Mouse (Mus musculus) kidney, postnatal 25 days (tissue): ENCODE data around the gene Fus.
"Not testable (repeated sequence)": the region's sequence is repeated elsewhere in the genome, so short reads cannot be mapped to it uniquely, and the experiment has no call there.

Experiments used
- DNase-seq, 2 experiments: peaks; one replicate each; pipeline ENCODE4 v3.0.0; 2021; ENCODE audit warnings: mixed read lengths in 2 of 2

The Fus gene

DNA sequence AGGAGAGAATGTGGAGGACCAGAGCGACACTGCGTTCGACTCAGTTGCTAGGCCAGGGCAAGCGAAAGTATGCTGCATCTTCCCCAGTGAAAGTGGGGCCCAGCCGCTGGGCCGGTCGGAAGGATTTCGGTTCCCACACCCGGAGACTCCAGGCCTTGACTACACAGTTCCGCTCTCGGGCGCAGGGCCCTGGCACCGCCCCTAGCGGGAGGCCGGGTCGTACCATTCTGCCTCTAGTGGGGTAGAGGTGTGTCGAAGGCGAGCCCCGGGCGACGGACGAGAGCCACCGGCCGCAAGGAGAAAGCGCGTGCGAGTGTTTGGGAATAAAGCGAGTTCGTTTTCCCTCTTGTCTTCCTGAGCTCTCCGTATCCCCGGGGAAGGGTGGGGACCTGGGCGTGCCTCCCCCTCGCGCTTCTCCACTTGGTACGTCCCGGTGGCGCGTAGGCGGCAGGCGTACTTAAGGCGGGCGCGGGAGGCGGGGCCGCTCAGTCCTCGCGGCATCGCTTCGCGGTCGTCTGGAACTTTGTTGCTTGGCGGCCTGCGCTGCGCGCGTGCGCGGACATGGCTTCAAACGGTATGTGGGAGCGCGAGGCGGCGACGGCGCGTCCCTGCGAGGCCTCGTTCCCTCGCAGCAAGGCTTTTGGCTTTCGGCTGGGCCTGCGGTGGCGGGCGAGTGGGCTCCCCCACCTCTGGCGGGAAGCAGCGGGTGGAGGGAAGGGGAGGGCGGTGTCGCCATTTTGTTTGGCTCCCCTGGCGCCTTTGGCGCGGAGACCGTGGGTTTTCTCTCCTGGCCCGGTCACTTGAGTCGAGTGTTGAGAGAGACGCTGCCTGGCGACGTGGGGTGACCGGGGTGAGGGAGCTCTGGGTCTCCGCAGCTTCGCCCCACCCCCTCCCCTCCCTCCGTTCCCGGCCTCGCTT, at the start of gene Fus:
Gene Fus, plus strand, starts transcription at position 454 of the 918 bp plus-strand sequence.
- DNase-seq, result peak; percentile 93 to 96

DNA sequence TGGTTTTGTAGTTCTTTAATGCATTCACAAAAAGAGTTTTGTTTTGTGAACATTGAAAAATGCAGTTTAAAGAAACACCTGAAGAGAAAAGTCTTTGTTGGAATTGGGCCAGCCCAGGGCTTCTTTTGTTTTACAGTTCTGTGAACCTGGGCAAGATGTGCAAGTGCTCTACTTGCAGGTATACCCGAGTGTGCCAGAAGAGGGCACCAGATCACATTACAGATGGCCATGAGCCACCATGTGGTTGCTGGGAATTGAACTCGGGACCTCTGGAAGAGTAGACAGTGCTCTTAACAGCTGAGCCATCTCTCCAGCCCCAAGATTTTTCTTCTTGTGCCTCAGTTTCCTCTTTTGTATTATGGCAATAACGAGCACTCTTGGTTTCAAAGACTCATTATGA, 49.1 kb upstream of the Fus start:
- DNase-seq, result peak; percentile 78 to 86

DNA sequence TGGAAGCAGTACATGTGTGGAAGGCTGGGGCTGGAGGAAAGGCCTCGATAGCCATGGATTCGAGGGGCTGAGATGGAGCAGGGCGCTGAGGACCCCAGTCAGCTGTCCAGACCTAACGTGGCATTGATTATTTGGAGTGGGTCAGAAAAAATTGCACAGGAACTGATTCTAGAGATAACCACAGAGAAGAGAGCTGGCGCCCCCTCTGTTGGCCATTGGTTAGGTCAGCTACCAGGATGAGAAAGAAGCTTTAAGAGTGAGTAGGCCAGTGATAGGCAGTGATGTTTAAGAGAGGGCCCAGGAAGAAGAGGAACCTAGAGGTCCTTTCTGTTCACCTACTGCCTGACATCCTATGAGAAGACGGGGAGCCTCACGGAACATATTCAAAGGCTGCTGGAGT, 48.0 kb upstream of the Fus start:
- peak; percentile 56 to 64 for DNase-seq

DNA sequence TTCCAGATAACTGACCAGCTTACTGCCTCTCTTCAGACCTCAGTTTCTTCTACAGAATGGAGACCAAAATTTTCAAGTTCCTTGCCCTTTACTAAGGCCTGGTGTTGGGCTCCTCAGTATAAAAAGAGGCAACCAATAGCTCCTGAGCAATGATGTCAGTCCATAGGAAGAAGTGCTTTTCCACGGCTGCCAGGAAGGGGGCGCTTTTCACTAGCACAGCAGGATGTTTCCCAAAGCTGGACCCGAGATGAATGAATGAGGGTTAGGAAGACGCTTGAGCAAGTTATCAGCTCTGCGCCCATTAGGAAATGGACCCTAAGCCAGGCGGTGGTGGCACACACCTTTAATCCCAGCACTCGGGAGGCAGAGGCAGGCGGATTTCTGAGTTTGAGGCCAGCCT, 45.7 kb upstream of the Fus start:
- DNase-seq, result peak; percentile 66 to 73

DNA sequence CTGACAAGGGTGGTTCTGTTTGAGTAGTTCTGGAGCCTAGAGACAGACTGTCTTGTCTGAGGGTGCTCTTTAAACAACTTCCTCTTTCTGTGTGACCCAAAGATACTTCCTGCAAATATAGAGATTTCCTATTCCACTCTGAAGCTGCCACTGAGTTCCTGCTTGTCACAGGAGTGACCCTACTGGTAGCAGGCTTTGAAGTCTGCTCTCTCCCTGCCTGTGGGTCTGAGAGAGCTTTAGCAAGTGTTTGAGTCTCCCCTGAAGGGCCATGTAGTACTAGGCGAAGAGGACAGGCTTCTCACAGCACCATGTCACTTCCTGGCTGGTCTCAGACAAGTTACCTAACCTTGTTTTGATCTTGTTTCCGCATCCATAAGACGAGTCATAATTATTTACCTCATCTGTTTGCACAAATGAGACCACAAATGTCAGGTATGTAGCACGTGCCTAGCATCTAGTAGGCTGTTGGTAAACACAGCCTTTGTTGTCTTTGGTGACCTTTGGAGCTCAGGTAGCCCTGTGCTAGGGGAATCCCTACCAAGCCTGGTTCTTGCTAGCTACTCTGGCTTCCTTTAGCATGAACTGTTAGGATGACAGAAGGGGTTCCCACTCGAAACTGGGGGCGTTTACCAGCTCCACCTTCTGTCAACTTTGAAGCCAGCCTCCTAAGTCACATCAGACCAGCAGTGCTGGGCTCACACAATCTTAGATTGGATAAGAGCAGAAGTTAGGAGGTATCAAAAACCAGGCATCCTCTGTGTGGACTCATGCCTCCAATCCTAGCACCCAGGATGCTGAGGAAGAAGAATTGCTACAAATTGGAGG, 44.6 kb upstream of the Fus start:
- DNase-seq, result no peak

DNA sequence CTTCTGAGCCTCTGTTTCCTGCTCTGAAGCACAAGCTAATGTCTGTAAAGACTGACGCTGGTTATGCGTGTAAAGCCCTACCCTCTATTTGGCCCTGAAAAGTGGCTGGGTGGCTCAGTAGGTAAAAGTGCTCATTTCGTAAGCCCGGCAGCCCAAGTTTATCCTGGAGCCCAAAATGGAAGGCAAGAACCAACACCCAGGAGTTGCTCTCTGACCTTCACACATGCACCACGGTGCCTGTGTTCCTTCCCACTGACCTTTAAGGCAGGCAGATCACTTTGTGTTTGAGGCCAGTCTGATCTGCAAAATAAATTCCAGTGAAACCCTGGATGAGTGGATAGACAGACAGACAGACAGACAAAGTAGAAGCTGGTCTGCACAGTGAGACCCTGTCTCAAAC, 43.5 kb upstream of the Fus start:
- DNase-seq, result peak; percentile 14 to 57

DNA sequence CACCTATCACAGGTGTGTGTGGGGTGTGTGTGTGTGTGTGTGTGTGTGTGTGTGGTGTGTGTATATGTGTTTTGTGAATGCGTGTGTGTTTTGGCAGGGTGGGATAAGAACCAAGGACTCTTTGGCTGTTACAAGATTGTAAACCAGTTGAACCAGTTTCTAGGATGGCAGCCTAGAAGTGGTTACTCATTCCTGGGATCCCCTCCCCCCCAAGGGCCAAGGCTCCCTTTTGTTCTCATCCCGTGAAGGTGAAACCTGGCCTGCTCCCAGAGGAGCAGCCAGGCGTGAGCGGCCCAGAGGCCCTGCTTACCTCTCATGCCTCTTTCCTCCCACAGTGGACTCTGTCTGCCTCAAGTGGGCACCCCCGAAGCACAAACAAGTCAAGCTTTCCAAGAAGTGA, 42.0 kb upstream of the Fus start:
- peak; percentile 92 to 96 for DNase-seq

DNA sequence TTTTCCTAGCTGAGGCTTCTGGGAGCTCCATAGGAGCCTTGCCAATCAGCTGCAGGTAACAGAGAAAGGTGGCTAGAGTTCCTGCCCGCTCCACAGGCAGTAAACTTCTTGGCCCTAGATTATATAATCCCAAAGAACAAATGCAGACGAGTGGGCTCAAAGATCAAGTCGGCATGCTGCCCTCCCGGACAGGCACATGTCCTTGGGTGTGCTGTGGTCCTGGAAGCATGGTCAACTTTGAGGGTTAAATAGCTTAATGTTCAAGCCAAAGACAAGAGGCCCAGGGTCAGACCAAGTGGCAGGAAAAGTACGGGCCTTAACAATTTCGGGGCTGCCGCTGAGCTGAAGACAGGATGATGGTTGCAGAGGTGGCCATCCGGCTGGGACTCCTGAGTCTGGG, 41.2 kb upstream of the Fus start:
- peak; percentile 77 to 92 for DNase-seq

DNA sequence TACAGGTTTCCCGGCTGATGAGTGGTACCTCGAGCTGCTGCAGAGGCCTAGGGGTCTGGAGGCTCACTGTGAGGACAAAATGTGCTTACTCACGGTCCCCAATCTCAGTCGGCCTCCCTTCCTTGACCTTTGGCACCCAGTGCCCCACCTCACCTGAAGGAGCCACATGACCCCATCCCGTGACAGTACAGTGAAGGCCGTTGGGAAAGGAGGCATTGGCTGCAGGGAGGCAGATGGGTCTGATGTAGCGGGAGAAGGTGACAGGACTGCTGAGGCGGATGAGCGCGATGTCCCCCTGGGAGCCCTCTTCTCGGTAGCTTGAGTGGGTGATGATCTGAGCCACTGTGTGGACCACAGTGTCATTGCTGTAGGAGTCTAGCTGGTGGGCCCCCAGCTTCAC, 40.4 kb upstream of the Fus start:
- peak; percentile 84 to 93 for DNase-seq

DNA sequence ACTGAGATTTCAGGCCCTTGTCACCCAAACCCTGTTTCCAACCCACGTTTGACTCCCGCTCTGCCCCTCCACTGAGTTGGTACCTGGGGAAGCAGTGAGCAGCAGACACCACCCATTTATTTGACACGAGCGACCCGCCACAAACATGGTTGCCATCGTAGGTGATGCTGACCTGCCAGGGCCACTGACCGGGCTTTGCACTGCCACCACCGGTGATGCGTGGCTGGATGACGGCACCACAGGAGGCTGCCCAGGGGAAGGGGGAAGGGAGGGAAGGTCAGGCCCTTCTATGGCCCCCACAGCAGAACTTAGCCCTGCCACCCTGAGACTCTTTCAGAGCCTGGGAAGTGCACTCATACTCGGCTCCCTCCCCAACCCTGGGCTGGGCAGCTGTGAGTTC, 39.5 kb upstream of the Fus start:
- DNase-seq, result peak; percentile 44 to 75

DNA sequence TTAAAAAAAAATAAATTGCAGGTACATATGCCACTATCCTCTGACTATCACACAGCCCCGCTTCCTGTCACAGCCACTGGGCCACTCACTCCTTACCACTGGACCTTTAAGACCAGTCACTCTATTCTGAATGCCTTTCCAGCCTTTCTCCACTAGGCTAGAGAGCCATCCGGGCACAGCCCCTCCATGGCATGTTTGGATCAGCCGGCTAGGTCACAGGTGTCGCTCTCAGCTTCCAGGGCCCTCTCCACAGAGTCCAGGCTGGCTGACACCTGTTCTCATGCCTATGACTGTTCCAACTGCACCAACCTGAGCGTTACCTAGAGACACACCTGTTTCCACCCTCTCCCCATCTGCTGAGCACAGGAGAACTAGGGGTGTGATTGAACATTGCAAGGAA, 38.7 kb upstream of the Fus start:
- DNase-seq, result peak; percentile 52 to 81

DNA sequence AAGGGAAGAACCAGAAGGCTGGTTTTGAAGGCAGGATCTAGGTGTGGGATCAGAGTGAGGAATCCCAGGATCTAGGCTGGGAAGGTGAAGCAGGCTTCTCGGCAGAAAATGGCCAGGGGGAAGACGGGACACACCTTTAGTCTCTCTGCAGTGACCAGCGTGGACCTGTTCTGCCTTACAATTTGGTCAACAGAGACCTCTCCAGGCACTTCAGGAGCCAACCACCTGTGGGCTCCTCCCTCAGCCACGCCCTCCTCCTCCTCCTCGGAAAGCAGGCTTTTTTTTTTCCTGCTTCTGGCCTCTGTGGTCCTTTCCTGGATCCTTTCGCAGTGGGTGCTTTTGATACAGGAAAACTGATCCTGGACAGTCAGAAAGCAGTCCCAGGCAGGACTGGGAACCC, 37.3 kb upstream of the Fus start, which contains the start of gene Prss8:
Gene Prss8, minus strand, starts transcription at position 182 of the 400 bp plus-strand sequence.
- DNase-seq, result peak; percentile 94 to 96

DNA sequence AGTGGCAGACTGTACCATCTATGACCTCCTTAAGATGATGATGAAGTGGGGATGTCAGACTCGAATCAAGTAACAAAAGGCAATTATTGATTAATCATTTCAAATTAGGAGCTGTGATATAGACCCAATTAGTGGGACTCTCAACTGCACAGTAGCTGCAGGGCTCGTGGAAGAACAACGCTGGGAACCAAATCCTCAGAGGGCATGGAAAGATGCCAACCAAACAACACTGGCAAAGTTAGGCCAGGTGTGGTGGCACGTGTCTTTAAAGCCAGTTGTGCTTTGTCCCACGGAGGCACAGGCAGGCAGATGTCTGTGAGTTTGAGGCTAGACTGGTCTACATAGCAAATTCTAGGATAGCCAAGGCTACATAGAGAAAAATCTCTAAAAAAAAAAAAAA, 36.6 kb upstream of the Fus start:
- DNase-seq, result peak in 1 of 2 experiments; percentile 34

DNA sequence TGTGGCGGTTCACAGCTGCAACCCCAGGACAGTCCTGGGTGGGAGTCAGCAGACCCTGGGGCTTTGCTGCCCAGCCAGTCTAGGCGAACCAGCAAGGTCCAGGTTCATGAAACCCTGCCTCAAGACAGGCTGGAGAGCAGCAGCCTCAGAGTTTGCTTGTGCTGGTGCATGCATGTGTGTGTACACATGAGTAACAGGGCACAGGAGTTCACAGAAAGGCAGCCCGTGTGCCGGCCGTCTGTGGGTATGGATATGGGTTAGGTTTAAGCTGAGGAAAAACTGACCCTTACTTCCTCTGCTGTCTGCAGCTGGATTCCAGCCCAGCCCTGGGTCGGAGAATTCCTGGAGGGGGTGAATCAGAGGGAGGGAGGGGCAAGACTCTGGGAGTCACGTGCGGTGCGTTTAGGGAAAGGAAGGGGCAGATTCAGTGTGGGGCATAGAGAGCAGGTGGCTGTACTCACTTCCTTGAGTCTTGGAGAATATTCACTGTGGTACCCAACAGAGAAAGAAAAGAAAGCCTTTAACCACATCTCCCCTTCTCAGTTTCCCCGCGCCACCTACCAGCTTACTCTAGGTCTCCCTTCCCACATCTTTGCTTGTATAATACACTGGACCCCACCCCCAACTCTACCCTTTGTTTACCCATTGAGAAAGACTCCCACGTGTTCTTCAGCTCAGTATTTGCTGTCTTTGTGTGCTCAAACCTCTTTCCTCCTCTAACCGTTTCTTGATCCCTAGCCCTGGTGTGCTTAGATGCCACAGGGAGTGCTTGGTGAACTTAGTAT, 35.7 kb upstream of the Fus start:
- DNase-seq, result peak; percentile 84 to 89

DNA sequence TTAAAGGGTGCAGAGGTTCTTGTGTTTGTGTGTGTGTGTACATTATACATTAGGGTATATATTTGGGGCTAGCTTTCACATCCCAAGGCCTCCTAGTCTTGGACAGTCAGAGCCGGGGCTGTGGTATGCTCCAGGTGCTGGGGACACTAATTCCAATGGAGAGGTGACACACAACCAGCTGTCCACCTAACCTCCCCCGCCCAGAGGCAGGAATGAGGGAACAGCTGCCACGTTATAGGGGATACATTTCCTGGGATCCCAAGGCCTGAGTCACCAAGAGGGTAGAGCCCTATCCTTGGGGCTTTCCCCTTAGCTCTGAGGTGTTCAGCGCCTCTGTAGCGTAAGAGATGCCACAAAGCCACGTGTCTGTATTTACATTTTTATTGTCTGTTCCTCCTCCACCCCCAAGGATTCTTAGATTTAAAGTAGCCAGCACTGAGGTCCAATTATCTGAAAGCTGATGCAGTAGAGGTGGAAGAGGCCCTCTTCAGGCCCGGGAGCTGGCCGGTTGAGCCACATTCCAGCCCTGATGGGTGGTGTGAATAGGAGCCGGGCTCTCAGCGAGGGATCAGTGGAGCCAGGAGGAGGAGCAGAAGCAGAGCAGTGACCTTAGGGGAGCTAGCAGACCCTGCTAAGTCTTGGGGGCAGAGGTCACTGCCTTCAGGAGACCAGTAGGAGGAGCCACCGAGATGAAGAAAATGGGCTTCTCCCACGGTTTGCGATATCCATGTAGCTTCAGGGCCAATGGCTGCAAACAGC, 34.8 kb upstream of the Fus start:
- DNase-seq, result peak; percentile 62 to 79

DNA sequence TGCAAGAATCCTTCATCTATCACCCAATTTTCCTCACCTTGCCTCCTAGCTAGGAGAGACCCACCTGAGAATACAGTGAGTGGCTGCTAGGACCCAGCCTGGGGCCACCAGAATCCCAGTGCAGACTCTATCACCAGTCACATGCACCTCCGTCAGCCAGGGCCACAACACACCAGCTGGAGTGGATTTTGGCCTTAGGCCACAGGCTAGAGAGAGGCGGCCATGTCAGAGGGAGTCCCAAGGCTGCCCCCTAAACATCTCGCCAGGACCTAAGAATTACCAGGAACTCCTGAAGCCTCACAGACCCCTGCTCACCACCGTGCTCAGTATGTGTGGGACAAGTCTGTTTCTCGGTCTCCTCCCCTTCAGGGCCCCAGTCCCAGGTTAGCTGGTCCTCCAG, 33.2 kb upstream of the Fus start:
- peak in 1 of 2 experiments; percentile 45 for DNase-seq

DNA sequence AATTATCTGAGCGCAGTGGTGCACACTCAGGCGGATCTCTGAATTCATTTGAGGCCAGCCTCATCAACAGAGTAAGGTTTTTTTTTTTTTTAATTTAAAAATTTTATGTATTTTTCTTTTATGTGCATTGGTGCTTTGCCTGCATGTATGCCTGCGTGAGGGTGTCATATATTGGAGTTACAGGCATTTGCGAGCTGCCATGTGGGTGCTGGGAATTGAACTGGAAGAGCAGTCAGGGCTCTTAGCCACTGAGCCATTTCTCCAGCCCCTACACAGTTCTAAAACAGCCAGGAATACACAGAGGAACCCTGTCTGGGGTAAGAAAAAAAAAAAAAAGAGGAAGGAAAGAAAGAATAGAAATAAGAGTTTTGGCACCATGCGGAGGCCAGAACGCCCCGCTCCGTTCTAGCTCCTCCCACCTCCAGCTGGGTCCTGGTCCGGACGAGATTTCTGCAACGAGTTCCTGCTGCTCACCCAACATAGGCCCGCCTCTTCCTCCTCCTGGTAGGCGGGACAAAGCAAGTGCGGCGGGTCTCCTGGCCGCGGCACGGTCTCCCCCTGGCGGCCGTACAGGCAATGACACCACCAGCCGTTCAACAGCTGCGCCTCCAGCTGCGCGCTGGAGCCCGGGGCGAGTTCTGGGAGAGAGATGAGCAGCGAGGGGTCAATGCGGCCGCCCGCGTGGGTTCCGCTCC, 32.1 kb upstream of the Fus start:
- DNase-seq, result peak; percentile 95 to 97

DNA sequence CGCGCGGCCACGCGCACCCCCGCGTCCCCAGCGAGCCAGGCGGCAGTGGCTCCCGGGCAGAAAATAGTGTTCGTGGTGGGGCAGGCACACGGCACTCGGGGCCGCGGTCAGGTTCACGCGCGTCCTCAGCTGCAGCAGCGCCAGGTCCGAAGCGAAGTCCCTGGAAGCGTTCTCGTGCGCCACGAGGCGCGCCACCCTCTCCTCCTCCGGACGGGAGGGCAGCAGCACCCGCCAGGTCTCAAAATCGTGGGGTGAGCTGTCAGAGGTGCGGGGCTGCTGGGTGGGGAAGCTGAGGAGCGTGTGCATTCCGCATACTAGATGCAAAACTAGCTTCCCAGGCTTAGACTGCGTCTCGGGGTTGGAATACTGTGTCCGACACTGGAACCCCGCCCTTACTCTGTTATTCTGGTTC, 31.5 kb upstream of the Fus start:
- no peak for DNase-seq

DNA sequence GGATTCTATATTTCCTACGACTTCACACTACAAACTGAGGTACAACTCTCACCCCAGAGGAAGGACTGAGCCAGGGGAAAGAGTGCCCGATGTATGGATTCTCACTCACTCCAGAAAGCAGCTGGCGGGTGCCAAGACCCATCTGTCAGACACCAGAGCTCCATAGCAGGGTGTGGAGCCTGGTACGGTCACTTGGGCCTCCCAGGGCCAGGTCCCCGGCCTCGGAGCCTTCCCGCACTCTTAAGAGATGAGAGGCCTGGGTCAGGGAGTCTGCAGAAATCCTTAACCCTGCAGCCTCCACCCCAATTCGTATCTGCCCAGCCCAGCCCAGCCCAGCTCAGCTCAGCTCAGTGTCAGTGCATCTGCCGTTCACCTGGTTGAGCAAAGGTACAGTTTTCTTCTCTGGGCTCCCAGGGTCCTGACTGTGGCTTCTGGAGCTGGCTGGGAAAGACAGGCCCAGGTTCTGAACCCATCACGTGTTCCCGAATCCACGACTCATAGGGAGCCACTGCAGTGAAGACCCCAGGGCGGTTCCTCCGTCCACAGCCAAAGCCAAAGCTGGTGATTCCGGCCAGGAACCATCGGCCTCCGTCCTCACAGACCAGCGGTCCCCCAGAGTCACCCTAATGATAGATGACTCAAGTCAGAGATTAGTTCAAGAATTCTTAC, 30.9 kb upstream of the Fus start:
- peak in 1 of 2 experiments; percentile 40 for DNase-seq

DNA sequence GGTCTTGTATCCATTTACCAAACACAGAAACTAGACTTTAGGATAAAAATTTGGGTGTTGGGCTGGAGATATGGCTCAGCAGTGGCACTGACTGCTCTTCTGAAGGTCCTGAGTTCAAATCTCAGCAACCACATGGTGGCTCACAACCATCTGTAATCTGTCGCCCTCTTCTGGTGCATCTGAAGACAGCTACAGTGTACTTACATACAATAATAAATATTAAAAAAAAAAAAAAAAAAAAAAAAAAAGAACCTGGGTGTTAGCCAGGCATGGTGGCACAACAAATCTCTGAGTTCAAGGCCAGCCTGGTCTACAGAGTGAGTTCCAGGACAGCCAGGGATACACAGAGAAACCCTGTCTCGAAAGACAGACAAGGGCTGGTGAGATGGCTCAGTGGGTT, 25.2 kb upstream of the Fus start:
- DNase-seq, result not testable (repeated sequence)

DNA sequence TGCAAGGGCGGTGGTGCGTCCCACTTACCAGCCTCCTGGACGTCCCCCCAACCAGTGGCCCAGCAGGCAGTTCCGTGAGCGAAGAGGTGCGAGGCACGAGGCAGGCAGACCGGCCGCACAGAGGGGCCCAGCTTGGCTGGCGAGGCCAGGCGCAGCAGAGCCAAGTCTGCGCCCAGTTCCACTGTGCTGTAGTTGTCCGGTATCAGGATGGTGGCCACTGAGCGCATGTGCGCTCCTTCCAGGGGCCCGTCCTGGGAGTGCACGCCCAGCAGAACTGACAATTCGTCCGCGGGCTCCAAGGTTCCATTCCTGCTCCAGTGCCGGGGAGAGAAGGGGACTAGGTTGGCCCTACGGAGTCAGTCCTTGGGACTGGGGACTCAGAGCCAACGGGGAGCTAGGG, 22.6 kb upstream of the Fus start:
- DNase-seq, result no peak
